Mouse (Mus musculus) embryonic stem cell, embryonic (primary cell): ENCODE measurements around the gene Slc7a1.

Experiments used
- CTCF ChIA-PET, 4 experiments: fragments of 300-600 bp in 2 of 4; fragments of 350-600 bp in 2 of 4; sonication (Branson Sonifier 250); formaldehyde crosslinking; loops; one replicate each; lab custom pipeline; 2022; ENCODE audit warnings: inconsistent platforms in 2 of 4; lab: Charles Lee
- POLR2A ChIA-PET, 4 experiments: fragments of 300-600 bp in 2 of 4; fragments of 350-600 bp in 2 of 4; sonication (Branson Sonifier 250); formaldehyde crosslinking; loops; one replicate each; lab custom pipeline; 2022; ENCODE audit warnings: antibody characterized with exemption in 4 of 4, inconsistent platforms in 1 of 4; lab: Charles Lee

Slc7a1 gene

GRCm38 (mm10) chr5:148379455-148380245, 20.1 kb downstream of the Slc7a1 start:
- POLR2A ChIA-PET, result interaction anchor here (0.5 to 4.1 kb wide), 20 partner anchors 8 to 1268 kb away, joined by 3 to 36 read pairs (median 4); partner anchors contain the start of gene Slc7a1 (in 3 of the 4)

GRCm38 (mm10) chr5:148378707-148379106, 21.0 kb downstream of the Slc7a1 start:
- POLR2A ChIA-PET, result interaction anchor here in 2 of 4 experiments (0.5 to 4.1 kb wide), 14 partner anchors 8 to 176 kb away, joined by 3 to 36 read pairs (median 6); partner anchors contain the start of gene Slc7a1 (in 2 of the 2)
- CTCF ChIA-PET, result interaction anchor here in 3 of 4 experiments (0.6 to 3.6 kb wide), 6 partner anchors 8 to 743 kb away, joined by 3 to 23 read pairs (median 4); no protein-coding TSS in a partner anchor

More at GRCm38 (mm10) chr5:148379455-148380245, 20.1 kb downstream of the Slc7a1 start:
- CTCF ChIA-PET, result interaction anchor here (0.5 to 3.6 kb wide), 30 partner anchors 8 to 506 kb away, joined by 3 to 23 read pairs (median 4); partner anchors contain the start of gene Slc7a1 (in 1 of the 4)

GRCm38 (mm10) chr5:148378232-148378508, 21.5 kb downstream of the Slc7a1 start:
- ChIA-PET POLR2A (interaction anchor here in 2 of 4 experiments (1.1 to 3.1 kb wide), 7 partner anchors 8 to 177 kb away, joined by 3 to 13 read pairs (median 4); partner anchors contain the start of gene Slc7a1 (in 1 of the 2)), CTCF (interaction anchor here in 3 of 4 experiments (0.6 to 1.7 kb wide), 5 partner anchors 8 to 743 kb away, joined by 3 to 4 read pairs (median 4); no protein-coding TSS in a partner anchor)

GRCm38 (mm10) chr5:148377439-148378231, 22.1 kb downstream of the Slc7a1 start:
- ChIA-PET POLR2A (interaction anchor here in 2 of 4 experiments (1.1 to 4.0 kb wide), 9 partner anchors 9 to 178 kb away, joined by 3 to 18 read pairs (median 6); partner anchors contain the start of gene Slc7a1 (in 1 of the 2)), CTCF (interaction anchor here in 2 of 4 experiments (0.9 to 1.7 kb wide), 4 partner anchors 9 to 73 kb away, joined by 3 to 4 read pairs (median 4); no protein-coding TSS in a partner anchor)

- POLR2A ChIA-PET, result interaction anchor here in 2 of 4 experiments (0.5 to 4.0 kb wide), 7 partner anchors 11 to 180 kb away, joined by 3 to 22 read pairs (median 6); partner anchors contain the start of gene Slc7a1 (in 1 of the 2)
- CTCF ChIA-PET, result interaction anchor here in 2 of 4 experiments (1.0 to 1.8 kb wide), 3 partner anchors 10 to 20 kb away, joined by 3 to 8 read pairs (median 3); no protein-coding TSS in a partner anchor
Measured at GRCm38 (mm10) chr5:148376358-148376757, 23.3 kb downstream of the Slc7a1 start.

GRCm38 (mm10) chr5:148375480-148375879, 24.2 kb downstream of the Slc7a1 start:
- ChIA-PET CTCF (interaction anchor here in 3 of 4 experiments (0.6 to 1.8 kb wide), 5 partner anchors 11 to 396 kb away, joined by 3 to 8 read pairs (median 3); no protein-coding TSS in a partner anchor), POLR2A (interaction anchor here in 2 of 4 experiments (1.3 to 4.0 kb wide), 7 partner anchors 10 to 181 kb away, joined by 3 to 22 read pairs (median 6); partner anchors contain the start of gene Slc7a1 (in 2 of the 2))

- ChIA-PET CTCF (interaction anchor here in 2 of 4 experiments (0.6 to 4.8 kb wide), 5 partner anchors 10 to 206 kb away, joined by 3 to 45 read pairs (median 4); no protein-coding TSS in a partner anchor), POLR2A (interaction anchor here in 2 of 4 experiments (0.9 to 3.6 kb wide), 5 partner anchors 9 to 27 kb away, joined by 3 to 22 read pairs (median 6); partner anchors contain the start of gene Slc7a1 (in 2 of the 2))
Measured at GRCm38 (mm10) chr5:148373092-148373685, 26.5 kb downstream of the Slc7a1 start.

GRCm38 (mm10) chr5:148372005-148372917, 27.4 kb downstream of the Slc7a1 start:
- ChIA-PET POLR2A (interaction anchor here in 3 of 4 experiments (0.6 to 4.6 kb wide), 33 partner anchors 7 to 732 kb away, joined by 3 to 26 read pairs (median 6); partner anchors contain the start of genes Slc7a1 (in 3 of the 3) and Ubl3 (in 1 of the 3)), CTCF (interaction anchor here (0.5 to 4.8 kb wide), 29 partner anchors 8 to 866 kb away, joined by 3 to 45 read pairs (median 5); no protein-coding TSS in a partner anchor)

GRCm38 (mm10) chr5:148371375-148371774, 28.3 kb downstream of the Slc7a1 start:
- POLR2A ChIA-PET, result interaction anchor here (0.6 to 4.6 kb wide), 36 partner anchors 8 to 1056 kb away, joined by 3 to 26 read pairs (median 5); partner anchors contain the start of genes Slc7a1 (in 3 of the 4) and Ubl3 (in 1 of the 4)
- CTCF ChIA-PET, result interaction anchor here (0.6 to 4.8 kb wide), 37 partner anchors 9 to 437 kb away, joined by 3 to 45 read pairs (median 4); no protein-coding TSS in a partner anchor

- ChIA-PET CTCF (interaction anchor here (0.6 to 4.8 kb wide), 35 partner anchors 8 to 1499 kb away, joined by 3 to 45 read pairs (median 4); partner anchors contain the start of gene Slc7a1 (in 1 of the 4)), POLR2A (interaction anchor here in 3 of 4 experiments (0.6 to 4.6 kb wide), 27 partner anchors 9 to 376 kb away, joined by 3 to 26 read pairs (median 7); partner anchors contain the start of genes Slc7a1 (in 3 of the 3) and Ubl3 (in 1 of the 3))
Measured at GRCm38 (mm10) chr5:148370624-148371023, 29.1 kb downstream of the Slc7a1 start.

GRCm38 (mm10) chr5:148369178-148369577, 30.5 kb downstream of the Slc7a1 start:
- POLR2A ChIA-PET, result interaction anchor here in 2 of 4 experiments (0.8 to 4.6 kb wide), 4 partner anchors 10 to 37 kb away, joined by 3 to 26 read pairs (median 5); partner anchors contain the start of gene Slc7a1 (in 1 of the 2)
- CTCF ChIA-PET, result interaction anchor here in 3 of 4 experiments (0.6 to 4.8 kb wide), 6 partner anchors 12 to 907 kb away, joined by 3 to 45 read pairs (median 14); partner anchors contain the start of gene Slc7a1 (in 1 of the 3)

- CTCF ChIA-PET, result interaction anchor here in 1 of 4 experiments (1.3 to 2.1 kb wide), 2 partner anchors 12 to 22 kb away, joined by 4 to 6 read pairs; no protein-coding TSS in a partner anchor
- POLR2A ChIA-PET, result interaction anchor here in 2 of 4 experiments (0.5 to 1.7 kb wide), 3 partner anchors 9 to 295 kb away, joined by 3 to 7 read pairs (median 5); partner anchors contain the start of gene Slc7a1 (in 1 of the 2)
Measured at GRCm38 (mm10) chr5:148367816-148368215, 31.9 kb downstream of the Slc7a1 start.

GRCm38 (mm10) chr5:148366455-148366854, 33.2 kb downstream of the Slc7a1 start:
- CTCF ChIA-PET, result interaction anchor here in 3 of 4 experiments (0.5 to 2.4 kb wide), 7 partner anchors 13 to 586 kb away, joined by 3 to 9 read pairs (median 5); no protein-coding TSS in a partner anchor
- POLR2A ChIA-PET, result interaction anchor here in 2 of 4 experiments (0.5 to 1.9 kb wide), 11 partner anchors 8 to 1012 kb away, joined by 3 to 6 read pairs (median 3); partner anchors contain the start of gene Slc7a1 (in 1 of the 2)

GRCm38 (mm10) chr5:148363441-148364113, 36.1 kb downstream of the Slc7a1 start:
- CTCF ChIA-PET, result interaction anchor here in 1 of 4 experiments (2.7 kb wide), 1 partner anchor 8 kb away, joined by 18 read pairs; no protein-coding TSS in a partner anchor

More at GRCm38 (mm10) chr5:148363441-148364113, 36.1 kb downstream of the Slc7a1 start:
- POLR2A ChIA-PET, result interaction anchor here in 3 of 4 experiments (0.6 to 3.3 kb wide), 7 partner anchors 8 to 394 kb away, joined by 3 to 17 read pairs (median 3); no protein-coding TSS in a partner anchor
